Mouse (Mus musculus) stomach, embryonic 16.5 days (tissue): ENCODE results near the gene Tpp2. TPM values are rescaled to one million over a fixed set of nuclear protein-coding genes. Genes with fewer than 3 reads are reported as not detected.

ENCODE experiments used
- ATAC-seq: fragments of 200-750 bp; cut with Nextera tagmentation; 2 replicates; pipeline ENCODE4 v1.8.0; 2017; ENCODE audit warnings: moderate number of reproducible peaks, moderate TSS enrichment; ENCODE audit not compliant: insufficient read depth, low FRiP score
- H3K27ac ChIP-seq: fragments of 300-500 bp; sonication (generic); 2 replicates; pipeline ENCODE4 v1.5.1; 2014; ENCODE audit warnings: low read length
- H3K27me3 ChIP-seq: fragments of 300-500 bp; sonication (generic); 2 replicates; pipeline ENCODE4 v1.6.1; 2014; ENCODE audit warnings: low read length, control low read depth, mixed read lengths; ENCODE audit not compliant: control insufficient read depth, insufficient read depth
- H3K36me3 ChIP-seq: fragments of 300-500 bp; sonication (generic); 2 replicates; pipeline ENCODE4 v1.6.1; 2014; ENCODE audit warnings: low read length; ENCODE audit not compliant: control insufficient read depth, insufficient read depth
- H3K4me1 ChIP-seq: fragments of 300-500 bp; sonication (generic); 2 replicates; pipeline ENCODE4 v1.6.1; 2014; ENCODE audit warnings: low read length, control low read depth, mixed read lengths; ENCODE audit not compliant: control insufficient read depth, insufficient read depth
- H3K4me2 ChIP-seq: fragments of 300-500 bp; sonication (generic); 2 replicates; pipeline ENCODE4 v1.6.1; 2014; ENCODE audit warnings: low read depth, low read length, mixed read lengths
- H3K4me3 ChIP-seq: fragments of 300-500 bp; sonication (generic); replicated peaks from 2 replicates; pipeline ENCODE4 v1.5.1; 2014; ENCODE audit warnings: mild to moderate bottlenecking, low read length
- H3K9ac ChIP-seq: fragments of 300-500 bp; sonication (generic); 2 replicates; pipeline ENCODE4 v1.6.1; 2014; ENCODE audit warnings: low read length
- H3K9me3 ChIP-seq: fragments of 300-500 bp; sonication (generic); replicated peaks from 2 replicates; pipeline ENCODE4 v1.6.1; 2016; ENCODE audit warnings: low read length, control low read depth; ENCODE audit not compliant: control insufficient read depth
- WGBS: fragments of 180-500 bp; shearing (Covaris S2); extraction: QIAGEN DNeasy Blood & Tissue Kit; methylation state at CpG from one replicate; pipeline ENCODE4 v1.1.7; 2014; 5-methylcytosine and 5-hydroxymethylcytosine counted together
- polyA plus RNA-seq: library from polyadenylated mRNA; unstranded; fragments of >200 nt; fragmentation: Nextera tagmentation; extraction: Ambion mirVana; gene quantifications from 2 replicates; pipeline ENCODE4 v1.2.1, GENCODE M21; 2015

Tpp2 gene
- polyA plus RNA-seq, 1 experiment from 2014 or later = 56.3 TPM

GRCm38 (mm10) chr1:43971089-43971488 lies 37.6 kb downstream of the Tpp2 start:
- no peaks in the 10 kb centered on the region for H3K4me1 ChIP-seq
- H3K27ac ChIP-seq = no peak overlapping the region
- H3K4me2 ChIP-seq = no peak overlapping the region
- no peak overlapping the region for H3K9ac ChIP-seq
- no peak for ATAC-seq
- WGBS = 62% methylated on average over 3 of the region's 3 CpGs
- H3K36me3 ChIP-seq = no peaks in the 10 kb centered on the region
- no peak overlapping the region for H3K4me3 ChIP-seq
- H3K27me3 ChIP-seq = no peaks in the 10 kb centered on the region
- no peaks in the 10 kb centered on the region for H3K9me3 ChIP-seq

- Histone ChIP-seq H3K27ac (no peak overlapping the region), H3K27me3 (no peaks in the 10 kb centered on the region), H3K36me3 (peaks cover 31% of the 10 kb centered on the region), H3K4me3 (no peak overlapping the region), H3K4me2 (no peak overlapping the region), H3K9ac (no peak overlapping the region), H3K9me3 (no peaks in the 10 kb centered on the region; the same call in 1 of the 2 replicates), H3K4me1 (no peaks in the 10 kb centered on the region)
- 94% methylated on average over 4 of the region's 4 CpGs for WGBS
- ATAC-seq = no peak
Observed at GRCm38 (mm10) chr1:43996914-43997589, 63.6 kb downstream of the Tpp2 start.

DNA sequence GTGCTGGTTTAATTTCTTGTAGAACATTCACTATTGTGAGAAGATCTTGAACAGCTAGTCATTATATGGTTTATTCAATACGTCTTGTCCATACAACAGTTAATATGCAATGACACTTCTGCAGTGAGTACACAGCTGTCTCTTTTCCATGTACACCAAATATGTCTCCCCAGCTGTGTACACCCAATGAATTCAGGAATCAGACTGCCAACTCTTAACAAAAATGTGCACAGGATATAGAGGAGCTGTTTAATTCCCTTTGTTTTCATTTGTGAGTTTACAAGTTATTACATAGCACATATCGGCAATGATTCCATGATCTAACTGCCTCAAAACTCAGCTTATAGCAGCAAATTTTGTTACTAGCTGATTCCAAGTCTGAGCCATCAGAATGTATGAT lies 71.1 kb downstream of the Tpp2 start:
- Histone ChIP-seq H3K27me3 (no peaks in the 10 kb centered on the region), H3K9ac (no peak overlapping the region), H3K4me2 (no peak overlapping the region), H3K9me3 (no peaks in the 10 kb centered on the region), H3K4me1 (no peaks in the 10 kb centered on the region), H3K27ac (no peak overlapping the region), H3K36me3 (peaks cover 4% of the 10 kb centered on the region; the same call in 1 of the 2 replicates), H3K4me3 (no peak overlapping the region)
- WGBS = 93% methylated on average over 2 of the region's 2 CpGs
- ATAC-seq = no peak

- no peak overlapping the region for H3K4me3 ChIP-seq
- ATAC-seq = no peak
- H3K4me2 ChIP-seq = no peak overlapping the region
- H3K27me3 ChIP-seq = no peaks in the 10 kb centered on the region
- H3K4me1 ChIP-seq = no peaks in the 10 kb centered on the region
- no peaks in the 10 kb centered on the region for H3K9me3 ChIP-seq
- H3K36me3 ChIP-seq = no peaks in the 10 kb centered on the region
- no peak overlapping the region for H3K27ac ChIP-seq
- WGBS = 85% methylated on average over 2 of the region's 2 CpGs
- no peak overlapping the region for H3K9ac ChIP-seq
Observed at GRCm38 (mm10) chr1:44015556-44015955, 82.1 kb downstream of the Tpp2 start.

- no peak within 1 kb of the TSS for H3K4me3 ChIP-seq
- no peak within 1 kb of the TSS for H3K9ac ChIP-seq
- no peaks in the 10 kb centered on the region for H3K36me3 ChIP-seq
- no peaks in the 10 kb centered on the region for H3K27me3 ChIP-seq
- ATAC-seq = no peak
- H3K9me3 ChIP-seq = no peaks in the 10 kb centered on the region
- no peak within 1 kb of the TSS for H3K27ac ChIP-seq
- no peak within 1 kb of the TSS for H3K4me2 ChIP-seq
- no peaks in the 10 kb centered on the region for H3K4me1 ChIP-seq
Observed at GRCm38 (mm10) chr1:44019934-44020333, 86.5 kb downstream of the Tpp2 start, which contains the start of gene Mettl21c. Mettl21c (minus strand) TSS chr1:44020034.

GRCm38 (mm10) chr1:44022656-44023055 lies 89.2 kb downstream of the Tpp2 start:
- no peak overlapping the region for H3K9ac ChIP-seq
- H3K4me3 ChIP-seq = no peak overlapping the region
- H3K27me3 ChIP-seq = no peaks in the 10 kb centered on the region
- H3K27ac ChIP-seq = no peak overlapping the region
- ATAC-seq = no peak
- 86% methylated on average over 1 of the region's 1 CpGs for WGBS
- H3K4me1 ChIP-seq = no peaks in the 10 kb centered on the region
- H3K36me3 ChIP-seq = no peaks in the 10 kb centered on the region
- H3K4me2 ChIP-seq = no peak overlapping the region
- no peaks in the 10 kb centered on the region for H3K9me3 ChIP-seq

GRCm38 (mm10) chr1:44027651-44028050 lies 94.2 kb downstream of the Tpp2 start:
- Histone ChIP-seq H3K4me1 (no peaks in the 10 kb centered on the region), H3K9me3 (no peaks in the 10 kb centered on the region), H3K4me2 (no peak overlapping the region), H3K27ac (no peak overlapping the region), H3K4me3 (no peak overlapping the region), H3K36me3 (no peaks in the 10 kb centered on the region), H3K9ac (no peak overlapping the region), H3K27me3 (no peaks in the 10 kb centered on the region)
- no peak for ATAC-seq
- WGBS = 79% methylated on average over 1 of the region's 1 CpGs

DNA sequence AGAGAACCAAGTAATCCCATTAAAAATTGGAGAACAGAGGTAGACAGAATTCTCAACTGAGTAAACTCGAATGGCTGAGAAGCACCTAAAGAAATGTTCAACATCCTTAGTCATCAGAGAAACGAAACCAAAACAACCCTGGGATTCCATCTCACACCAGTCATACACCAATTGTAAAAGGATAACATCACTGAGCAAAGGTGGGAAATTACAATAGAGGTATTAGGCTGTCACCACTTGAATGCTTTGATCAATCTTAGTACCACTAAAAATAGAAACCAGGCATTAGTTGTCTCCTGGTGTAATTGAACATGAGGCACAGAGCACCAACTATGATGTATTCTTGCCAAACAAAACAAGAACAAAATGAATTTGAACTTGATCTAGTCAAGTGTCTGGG lies 98.8 kb downstream of the Tpp2 start:
- Histone ChIP-seq H3K4me3 (no peak overlapping the region), H3K9ac (no peak overlapping the region), H3K27ac (no peak overlapping the region), H3K4me2 (no peak overlapping the region), H3K9me3 (no peaks in the 10 kb centered on the region), H3K4me1 (no peaks in the 10 kb centered on the region), H3K36me3 (no peaks in the 10 kb centered on the region), H3K27me3 (no peaks in the 10 kb centered on the region)
- WGBS = 66% methylated on average over 2 of the region's 2 CpGs
- no peak for ATAC-seq

- ATAC-seq = no peak
- H3K4me1 ChIP-seq = no peaks in the 10 kb centered on the region
- 79% methylated on average over 5 of the region's 5 CpGs for WGBS
- H3K27ac ChIP-seq = no peak overlapping the region
- no peaks in the 10 kb centered on the region for H3K9me3 ChIP-seq
- no peaks in the 10 kb centered on the region for H3K27me3 ChIP-seq
- H3K4me2 ChIP-seq = no peak overlapping the region
- no peaks in the 10 kb centered on the region for H3K36me3 ChIP-seq
- H3K9ac ChIP-seq = no peak overlapping the region
- no peak overlapping the region for H3K4me3 ChIP-seq
Observed at GRCm38 (mm10) chr1:44032948-44033347, 99.5 kb downstream of the Tpp2 start.
